Mouse (Mus musculus) erythroblast, embryonic 14.5 days (primary cell): Measurements from ENCODE around the gene Xlr3a. TPM values are rescaled to one million over a fixed set of nuclear protein-coding genes. Genes with fewer than 3 reads are reported as not detected.

Experiments
- H3K27me3 ChIP-seq: 2 replicates; pipeline ENCODE4 v1.6.1; 2012; ENCODE audit warnings: inconsistent platforms; ENCODE audit not compliant: control insufficient read depth
- H3K36me3 ChIP-seq: 2 replicates; pipeline ENCODE4 v1.6.1; 2012; ENCODE audit warnings: mild to moderate bottlenecking, inconsistent platforms; ENCODE audit not compliant: control insufficient read depth
- H3K4me1 ChIP-seq: 2 replicates; pipeline ENCODE4 v1.6.1; 2012; ENCODE audit warnings: inconsistent platforms; ENCODE audit not compliant: control insufficient read depth
- H3K4me3 ChIP-seq: replicated peaks from 2 replicates; pipeline ENCODE3; 2012; ENCODE audit warnings: moderate library complexity, mild to moderate bottlenecking, inconsistent platforms
- H3K9me3 ChIP-seq: 2 replicates; pipeline ENCODE4 v1.6.1; 2012; ENCODE audit warnings: low read length, inconsistent platforms, mixed read lengths; ENCODE audit not compliant: control insufficient read depth
- GATA1 ChIP-seq: IDR thresholded peaks from 2 replicates; pipeline ENCODE4 v1.6.1; 2012; ENCODE audit warnings: low read length, inconsistent platforms, mixed read lengths
- TAL1 ChIP-seq: IDR thresholded peaks from 3 replicates; pipeline ENCODE4 v1.6.1; 2012; ENCODE audit warnings: low read length, inconsistent platforms, mixed read lengths
- polyA plus RNA-seq: library from polyadenylated mRNA; stranded (reverse); fragments of >175 nt; gene quantifications from 2 replicates; pipeline ENCODE4 v1.2.3, GENCODE M21; 2012

Gene Xlr3a
- polyA plus RNA-seq, 1 experiment, result not detected

DNA sequence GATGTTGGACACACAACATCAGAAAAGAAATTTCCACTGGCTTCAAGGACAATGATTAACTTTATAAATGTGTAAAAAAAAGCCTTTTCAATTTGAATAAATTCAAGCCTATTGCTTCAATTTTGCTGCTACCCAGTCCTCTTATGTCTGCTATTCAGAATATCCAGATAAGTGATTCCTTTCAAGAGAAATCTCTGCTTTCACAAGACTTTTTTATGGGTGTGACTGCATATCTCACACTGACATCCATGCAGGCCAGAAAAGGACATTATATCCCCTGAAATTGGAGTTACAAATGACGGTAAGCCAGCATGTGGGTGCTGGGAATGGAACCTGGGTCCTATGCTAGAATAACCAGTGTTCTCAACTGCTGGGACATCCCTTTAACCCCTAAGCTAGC lies 35.4 kb downstream of the Xlr3a start:
- Histone ChIP-seq H3K36me3 (no peaks in the 10 kb centered on the region), H3K9me3 (no peaks in the 10 kb centered on the region), H3K4me1 (no peaks in the 10 kb centered on the region), H3K27me3 (peaks cover 8% of the 10 kb centered on the region), H3K4me3 (no peak overlapping the region)
- TF ChIP-seq TAL1 (no peak), GATA1 (no peak)

DNA sequence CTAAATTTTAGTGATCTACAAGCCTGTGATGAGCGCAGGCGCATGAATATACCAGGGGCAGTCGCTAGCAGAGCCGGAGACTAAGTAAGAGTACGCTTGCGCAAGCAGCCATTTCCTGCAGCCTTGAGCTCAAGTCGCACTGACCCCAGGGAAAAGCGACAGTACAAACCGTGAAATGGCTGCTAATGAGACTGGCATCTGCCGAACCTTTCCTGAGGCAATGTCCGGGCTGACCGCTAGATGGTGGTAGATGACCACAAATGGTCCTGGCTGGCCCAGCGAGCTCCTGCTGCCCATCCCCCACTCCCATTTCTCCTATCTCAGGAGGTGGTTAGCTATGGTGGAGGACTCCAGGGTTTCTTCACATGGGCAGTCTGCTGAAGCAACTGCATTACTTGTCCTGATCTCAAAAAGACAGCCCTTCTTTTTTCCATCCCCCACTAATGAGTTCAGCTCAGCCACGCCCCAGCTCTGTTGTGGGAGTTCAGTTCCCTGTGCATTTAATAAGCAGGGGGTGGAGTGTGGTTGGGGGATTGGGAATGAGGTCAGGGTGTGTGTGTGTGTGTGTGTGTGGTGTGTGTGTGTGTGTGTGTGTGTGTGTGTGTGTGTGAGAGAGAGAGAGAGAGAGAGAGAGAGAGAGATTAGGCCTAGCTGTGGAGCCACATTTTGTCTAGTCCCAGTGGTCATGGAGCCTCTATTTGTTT lies 42.9 kb downstream of the Xlr3a start:
- TF ChIP-seq GATA1 (no peak), TAL1 (no peak)
- H3K4me1 ChIP-seq, result peaks cover 1% of the 10 kb centered on the region
- H3K9me3 ChIP-seq, result no peaks in the 10 kb centered on the region
- no peaks in the 10 kb centered on the region for H3K36me3 ChIP-seq
- H3K4me3 ChIP-seq, result no peak overlapping the region
- H3K27me3 ChIP-seq, result no peaks in the 10 kb centered on the region

DNA sequence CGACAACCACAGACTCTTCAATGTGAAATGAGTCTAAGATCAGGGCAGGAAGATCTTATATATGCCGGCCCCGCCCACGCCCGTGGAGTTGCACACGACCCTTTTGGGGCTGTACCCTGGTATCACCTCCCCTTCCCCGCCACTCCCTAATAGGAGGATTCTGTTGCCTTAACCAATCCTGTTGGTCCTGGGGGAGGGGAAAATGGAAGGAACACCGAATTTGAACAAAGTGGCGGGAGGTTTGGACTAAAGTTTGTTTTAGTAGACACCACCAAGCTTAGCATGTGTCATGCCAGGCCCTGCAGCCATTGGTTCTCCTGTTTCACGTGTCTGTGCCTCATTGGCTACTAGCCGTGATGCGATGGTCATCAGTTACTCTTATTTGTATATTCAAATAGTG lies 57.2 kb downstream of the Xlr3a start:
- no peak overlapping the region for H3K4me3 ChIP-seq
- no peaks in the 10 kb centered on the region for H3K36me3 ChIP-seq
- peaks cover 2% of the 10 kb centered on the region; the same call in 1 of the 2 replicates for H3K27me3 ChIP-seq
- H3K4me1 ChIP-seq, result no peaks in the 10 kb centered on the region
- H3K9me3 ChIP-seq, result peaks cover 3% of the 10 kb centered on the region; the same call in 1 of the 2 replicates
- TF ChIP-seq GATA1 (no peak), TAL1 (no peak)

DNA sequence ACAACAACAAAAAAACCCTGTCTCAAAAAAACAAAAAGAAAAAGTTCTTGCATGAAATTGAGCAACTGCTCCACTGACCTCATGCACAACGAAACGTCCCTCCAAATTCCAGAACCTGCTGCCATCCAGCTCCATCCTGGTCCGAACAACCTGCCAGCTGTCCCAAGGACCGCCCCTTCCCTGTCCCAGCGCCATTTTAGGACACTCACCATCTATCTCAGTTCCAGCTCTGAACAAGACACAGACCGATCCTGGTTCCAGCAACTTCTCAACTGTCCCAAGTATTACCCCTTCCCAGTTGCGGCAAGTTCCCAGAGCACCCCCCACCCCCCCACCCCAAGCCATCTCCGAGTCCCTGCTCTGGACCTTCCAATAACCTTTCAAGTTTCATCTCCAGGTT lies 58.1 kb downstream of the Xlr3a start:
- Histone ChIP-seq H3K4me3 (no peak overlapping the region), H3K36me3 (no peaks in the 10 kb centered on the region), H3K9me3 (peaks cover 3% of the 10 kb centered on the region; the same call in 1 of the 2 replicates), H3K4me1 (no peaks in the 10 kb centered on the region), H3K27me3 (peaks cover 2% of the 10 kb centered on the region; the same call in 1 of the 2 replicates)
- TF ChIP-seq TAL1 (no peak), GATA1 (no peak)

DNA sequence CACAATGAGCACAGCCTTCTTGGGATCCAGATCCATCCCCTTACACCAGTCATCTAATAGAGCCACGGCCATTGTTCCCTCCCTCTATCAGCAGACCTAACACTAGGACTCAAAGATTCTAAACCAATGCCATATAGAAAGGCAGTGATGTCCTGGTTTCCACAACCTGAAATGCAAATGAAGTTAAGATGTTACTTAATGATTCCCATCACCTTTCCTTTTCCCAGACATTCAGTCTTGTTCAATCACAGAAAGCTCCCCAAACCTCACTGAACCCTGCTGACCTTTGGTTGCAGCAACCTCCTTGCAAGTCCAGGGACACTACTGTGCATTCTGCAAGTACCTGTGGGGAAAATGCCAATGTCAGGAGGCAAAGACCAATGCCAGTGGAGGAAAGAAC lies 59.9 kb downstream of the Xlr3a start, which contains the start of gene Pnma5:
Gene Pnma5, minus strand, starts transcription at position 101 of the 400 bp plus-strand sequence.
- Histone ChIP-seq H3K4me3 (no peak within 1 kb of the TSS), H3K4me1 (no peaks in the 10 kb centered on the region)
- TF ChIP-seq TAL1, result no peak
- no peak for TF ChIP-seq GATA1

More for the DNA sequence above, 59.9 kb downstream of the Xlr3a start, which contains the start of gene Pnma5:
- H3K9me3 ChIP-seq, result peaks cover 3% of the 10 kb centered on the region; the same call in 1 of the 2 replicates
- H3K36me3 ChIP-seq, result no peaks in the 10 kb centered on the region
- peaks cover 2% of the 10 kb centered on the region; the same call in 1 of the 2 replicates for H3K27me3 ChIP-seq

Other genes with a start within 250 kb of the Xlr3a start
- 0.20 and 0.21 TPM in 2 replicates for gene Cetn2, start 178.7 kb downstream of the Xlr3a start, polyA plus RNA-seq
- gene Nsdhl, start 178.5 kb downstream of the Xlr3a start, polyA plus RNA-seq, result 0.09 and 0.16 TPM in 2 replicates
- 0.01 TPM in 1 of 2 replicates, not detected in the other for gene Zfp185, start 109.8 kb downstream of the Xlr3a start, polyA plus RNA-seq
- gene Pnma5, start 60.0 kb downstream of the Xlr3a start, polyA plus RNA-seq, result not detected in 2 replicates
- not detected in 2 replicates for gene Pnma3, start 32.3 kb downstream of the Xlr3a start, polyA plus RNA-seq
- not detected in 2 replicates for gene Xlr4a, start 14.6 kb downstream of the Xlr3a start, polyA plus RNA-seq
- not detected in 2 replicates for gene Gm14685, start 20.0 kb upstream of the Xlr3a start, polyA plus RNA-seq
- gene Xlr5b, start 51.7 kb upstream of the Xlr3a start, polyA plus RNA-seq, result not detected in 2 replicates
- gene DXBay18, start 52.4 kb upstream of the Xlr3a start, polyA plus RNA-seq, result not detected in 2 replicates
- gene Spin2d, start 79.9 kb upstream of the Xlr3a start, polyA plus RNA-seq, result not detected in 2 replicates
- not detected in 2 replicates for gene Xlr3b, start 95.1 kb upstream of the Xlr3a start, polyA plus RNA-seq
- gene Xlr4b, start 117.2 kb upstream of the Xlr3a start, polyA plus RNA-seq, result not detected in 2 replicates
- 0.45 and 0.53 TPM in 2 replicates for gene F8a, start 131.2 kb upstream of the Xlr3a start, polyA plus RNA-seq
- gene Xlr4c, start 146.0 kb upstream of the Xlr3a start, polyA plus RNA-seq, result 0.19 TPM in 1 of 2 replicates, not detected in the other
- not detected in 2 replicates for gene Xlr3c, start 168.3 kb upstream of the Xlr3a start, polyA plus RNA-seq
- gene Xlr5a, start 195.9 kb upstream of the Xlr3a start, polyA plus RNA-seq, result not detected in 2 replicates
- gene Xlr5c, start 195.9 kb upstream of the Xlr3a start, polyA plus RNA-seq, result not detected in 2 replicates
- gene Gm45015, start 239.7 kb upstream of the Xlr3a start, polyA plus RNA-seq, result not detected in 2 replicates
- 0.01 and 0.02 TPM in 2 replicates for gene Zfp275, start 245.5 kb upstream of the Xlr3a start, polyA plus RNA-seq